Mouse (Mus musculus): ENCODE data around the gene Zdhhc17.

DNA sequence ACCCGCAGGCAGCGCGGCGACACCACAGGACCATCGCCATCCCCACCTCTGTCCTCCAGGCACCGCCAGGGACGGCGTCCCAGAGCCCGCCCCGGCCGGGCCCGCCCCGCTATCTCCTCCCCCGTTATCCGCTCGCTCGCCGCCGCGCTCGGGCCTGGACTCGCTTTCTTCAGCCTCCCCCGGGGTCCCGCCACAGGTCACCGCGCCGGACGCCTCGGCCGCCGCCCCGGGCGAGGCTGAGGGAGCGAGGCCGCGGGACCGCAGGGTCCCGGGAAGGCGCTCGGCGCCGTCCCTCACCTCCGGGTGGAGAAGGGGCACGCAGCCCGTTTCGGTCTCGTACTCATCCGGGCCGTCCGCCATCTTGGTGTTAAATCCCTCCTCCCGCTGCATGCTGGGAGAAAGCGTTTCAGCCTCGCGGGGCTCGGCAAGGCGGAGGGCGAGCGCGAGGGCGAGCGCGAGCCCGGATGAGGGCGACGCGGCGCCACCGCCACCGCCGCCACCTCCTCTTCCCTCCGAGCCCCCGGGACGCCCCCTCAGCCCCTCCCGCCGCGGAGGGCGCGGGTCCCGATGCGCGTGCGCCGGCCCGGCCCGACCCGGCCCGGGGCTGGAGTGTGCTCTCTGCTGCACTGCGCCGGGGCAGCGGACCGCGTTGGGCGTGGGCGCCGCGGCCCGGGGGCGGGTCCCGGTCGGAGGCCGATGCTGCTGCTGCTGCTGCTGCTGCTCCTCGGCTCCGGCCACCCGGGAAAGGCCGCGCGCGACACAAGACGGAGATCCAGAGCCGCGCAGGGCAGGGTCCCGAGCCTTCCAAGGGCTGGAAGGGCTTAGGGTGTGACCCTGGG, at the start of gene Zdhhc17:
- no peak for TF ChIP-seq CTCF (conservative IDR thresholded peaks at IDR 0.05; ENCODE audit: low read length)
- no peak for TF ChIP-seq NANOG (IDR thresholded peaks at IDR 0.05; ENCODE audit: borderline replicate concordance, low read length)
